9 mouse cellular contexts compared by ENCODE assay signal in the genomic region with DNA sequence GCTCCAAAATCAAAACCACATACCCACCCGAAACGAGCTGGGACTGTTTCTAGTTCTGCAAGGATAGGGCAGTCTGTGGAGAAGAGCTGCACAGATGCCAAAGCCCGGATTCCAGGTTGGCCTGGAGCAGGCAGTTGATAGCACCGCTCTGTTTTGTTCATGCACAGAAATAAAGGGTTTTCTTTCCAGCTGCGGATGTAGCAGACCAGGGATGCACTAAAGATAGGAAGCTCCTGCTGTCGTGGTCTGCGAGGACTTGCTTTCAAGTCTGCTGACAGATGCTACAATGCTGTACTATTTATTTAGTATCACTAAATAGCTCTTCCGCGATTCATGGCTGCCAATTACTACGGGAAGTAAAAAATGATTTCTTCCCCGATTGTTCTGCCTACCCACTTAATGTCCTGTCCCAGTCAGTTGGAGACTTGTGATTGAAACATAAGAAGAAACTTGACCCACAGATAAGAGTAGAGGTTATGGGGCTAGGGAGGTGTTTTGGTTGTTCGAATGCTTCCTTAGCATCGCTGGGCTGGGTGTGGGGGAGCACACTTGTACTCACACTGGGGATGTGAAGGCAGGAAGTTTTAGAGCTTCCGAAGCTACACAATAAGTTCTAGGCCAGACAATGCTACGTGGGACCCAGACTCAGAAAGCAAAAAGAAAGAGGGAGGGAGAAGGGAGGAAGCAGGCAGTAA. TPM values are rescaled to one million over a fixed set of nuclear protein-coding genes. Genes with fewer than 3 reads are reported as not detected.
A peak's percentile ranks its signal among the peaks of the same experiment; 100 is the strongest.
DNase-seq lines count a peak whose midpoint lies in the region; ATAC-seq and TF ChIP-seq lines count a peak whose summit lies in the region.
"Had no signal": no experiment of that assay in that cellular context is flagged by ENCODE, and none has a peak within 500 bp of the region (broad histone marks: within the 10 kb centered on the region; RNA-seq: fewer than 3 reads in every experiment).

No protein-coding gene starts in this region.

- H3K4me2 ChIP-seq in midbrain, embryonic 13.5 days (replicated peaks): no peak overlapping the region

- peak overlapping the region; percentile 32; the same call in 1 of the 2 replicates for H3K27ac ChIP-seq in liver, adult 2 months (replicated peaks; ENCODE audit: insufficient read depth, low read depth, low read length)
- H3K27ac ChIP-seq in midbrain, embryonic 13.5 days: peak overlapping the region; percentile 58

- no peak for TF ChIP-seq POLR2A in liver, adult 2 months (IDR thresholded peaks at IDR 0.05; ENCODE audit: extremely low read depth, insufficient read depth, low read length)

- no peaks in the 10 kb centered on the region for H3K36me3 ChIP-seq in liver, adult 2 months (ENCODE audit: control insufficient read depth, insufficient read depth, low read length)
- no peaks in the 10 kb centered on the region for H3K36me3 ChIP-seq in midbrain, embryonic 13.5 days

- WGBS in liver, adult 2 months: 83% methylated on average over 15 of the region's 15 CpGs
- 41% methylated on average over 15 of the region's 15 CpGs for WGBS in midbrain, embryonic 13.5 days

- no peak overlapping the region for H3K4me3 ChIP-seq in liver, adult 2 months (ENCODE audit: insufficient read depth, low read depth, low read length)
- no peak overlapping the region for H3K4me3 ChIP-seq in midbrain, embryonic 13.5 days (replicated peaks)
- H3K4me3 ChIP-seq: myocyte had no signal

- TF ChIP-seq CTCF in liver, adult 2 months (IDR thresholded peaks at IDR 0.05; ENCODE audit: low read depth, low read length): no peak

- no peaks in the 10 kb centered on the region for H3K27me3 ChIP-seq in liver, adult 2 months (ENCODE audit: control insufficient read depth, insufficient read depth, low read length)
- H3K27me3 ChIP-seq in midbrain, embryonic 13.5 days: no peaks in the 10 kb centered on the region

- ATAC-seq in midbrain, embryonic 13.5 days: peak; percentile 5; the same call in 1 of the 2 replicates

- peak; percentile 20 for DNase-seq in adrenal gland, postnatal 14 days
- no peak for DNase-seq in adrenal gland, adult 18-20 months (ENCODE audit: low spot score in 2 of 2)
- DNase-seq in liver, adult 2 months (ENCODE audit: extremely low read depth, low read depth, low spot score): peak; percentile 26
- DNase-seq in liver: no peak
- DNase-seq in heart, postnatal 4 days: peak; percentile 9
- no peak for DNase-seq in gastrocnemius, postnatal 4 days (ENCODE audit: low spot score in 2 of 2)
- no peak for DNase-seq in thymus, postnatal 36 days

- H3K4me1 ChIP-seq in liver, adult 2 months (ENCODE audit: control insufficient read depth, insufficient read depth, low read length): peaks cover 6% of the 10 kb centered on the region; the same call in 1 of the 2 replicates
- H3K4me1 ChIP-seq in midbrain, embryonic 13.5 days (replicated peaks): peaks cover 21% of the 10 kb centered on the region

- H3K79me2 ChIP-seq in liver, adult 2 months (ENCODE audit: control insufficient read depth, insufficient read depth, low read length): no peaks in the 10 kb centered on the region

- no peak overlapping the region for H3K9ac ChIP-seq in liver, adult 2 months (ENCODE audit: low read depth, low read length)
- no peak overlapping the region for H3K9ac ChIP-seq in midbrain, embryonic 13.5 days (replicated peaks)

- no peaks in the 10 kb centered on the region for H3K9me3 ChIP-seq in midbrain, embryonic 13.5 days

RNA-seq across cellular contexts. Expression of a gene that starts 41.6 kb away (rescaled TPM):
- 6.3 and 7.0 TPM in 2 replicates for total RNA-seq in adrenal gland, postnatal 14 days (2021)
- total RNA-seq in adrenal gland, adult 18-20 months (2021): 1 to 10 TPM; 2.0 to 2.7 TPM
- total RNA-seq in liver, adult 2 months (2014; rRNA removed): 3.1 and 3.5 TPM in 2 replicates
- 2.0 and 2.3 TPM in 2 replicates for polyA plus RNA-seq in liver, adult 2 months (2012; rRNA removed)
- 1 to 10 TPM; 6.0 to 6.2 TPM for total RNA-seq in heart, postnatal 4 days (2021)
- 14.6 and 15.8 TPM in 2 replicates for polyA plus RNA-seq in midbrain, embryonic 13.5 days (2015; fragmentation: Nextera tagmentation; extraction: Ambion mirVana)
- total RNA-seq in gastrocnemius, postnatal 4 days (2021): 1 to 10 TPM; 4.6 to 5.2 TPM

Comparison
In these comparisons a context has a peak if more than half of its experiments do, and no peak if none do; other contexts are left out.
1. DNase-seq: peak in adrenal gland, postnatal 14 days (single experiment), liver, adult 2 months (single experiment) and heart, postnatal 4 days (single experiment); none in adrenal gland, adult 18-20 months (0 of 2), liver (single experiment), gastrocnemius, postnatal 4 days (0 of 2) and thymus, postnatal 36 days (0 of 2).